Mouse (Mus musculus) gastrocnemius, adult 18-20 months (tissue): ENCODE results near the gene Rbm26. TPM values are rescaled to one million over a fixed set of nuclear protein-coding genes. Genes with fewer than 3 reads are reported as not detected.
A peak's percentile ranks its signal among the peaks of the same experiment; 100 is the strongest.

ENCODE experiments used
- DNase-seq: peaks from one replicate; pipeline ENCODE4 v3.0.0; 2021; ENCODE audit warnings: low spot score
- long read RNA-seq, 2 experiments: library from polyadenylated mRNA; stranded (forward); transcript quantifications; one replicate each; pipeline ENCODE4 v2.0.0; 2021
- total RNA-seq, 2 experiments: library from RNA; stranded (reverse); gene quantifications; 2 replicates each; pipeline ENCODE4 v1.2.3; 2021

Gene Rbm26
- 10 to 100 TPM; 15.9 to 18.2 TPM for total RNA-seq
- long read RNA-seq, experiment 1, transcript Rbm26-201 (22 exons, 3,633 nt) = major isoform, 5 of 14 reads
- long read RNA-seq, experiment 1, partial matches to known transcripts = 2 of 14 reads
- long read RNA-seq, experiment 1, other reads (novel, unspliced or antisense) = 7 of 14 reads
- long read RNA-seq, experiment 2, partial matches to known transcripts = 2 of 8 reads
- long read RNA-seq, experiment 2, other reads (novel, unspliced or antisense) = 3 of 8 reads

GRCm38 (mm10) chr14:105177238-105177693 is at the start of gene Rbm26:
Gene Rbm26, minus strand, starts transcription at chr14:105177327.
- DNase-seq = peak; percentile 97

GRCm38 (mm10) chr14:105225790-105226189 is 48.7 kb upstream of the Rbm26 start:
- DNase-seq = no peak

GRCm38 (mm10) chr14:105222240-105222639 is 45.1 kb upstream of the Rbm26 start:
- DNase-seq = no peak

GRCm38 (mm10) chr14:105219525-105220376 is 42.6 kb upstream of the Rbm26 start:
- DNase-seq = no peak

- DNase-seq = no peak
Measured at GRCm38 (mm10) chr14:105198401-105198800, 21.3 kb upstream of the Rbm26 start.

DNA sequence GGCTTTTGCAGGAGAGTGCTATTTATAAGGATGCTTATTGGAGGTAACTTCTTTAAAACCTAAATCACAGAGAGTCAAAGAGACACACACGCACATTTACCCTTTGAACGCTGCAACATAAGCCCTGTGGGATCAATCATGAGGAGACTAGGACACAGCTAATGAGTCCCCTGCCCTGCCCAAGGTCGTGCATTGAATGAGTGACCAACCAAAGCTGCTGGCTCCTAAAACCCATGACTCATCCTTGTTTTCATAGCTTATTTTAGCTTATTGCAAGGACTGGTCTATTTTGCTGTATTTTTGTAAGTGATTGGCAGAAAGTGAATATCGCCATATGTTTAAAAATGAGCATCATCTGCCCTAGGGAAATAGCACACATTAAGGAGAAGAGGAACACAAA is 17.6 kb upstream of the Rbm26 start:
- DNase-seq = no peak

- DNase-seq = no peak
Measured at GRCm38 (mm10) chr14:105184866-105185265, 7.7 kb upstream of the Rbm26 start.

- no peak for DNase-seq
Measured at GRCm38 (mm10) chr14:105182786-105183185, 5.7 kb upstream of the Rbm26 start.

- DNase-seq = no peak
Measured at GRCm38 (mm10) chr14:105179733-105180132, 2.6 kb upstream of the Rbm26 start.

DNA sequence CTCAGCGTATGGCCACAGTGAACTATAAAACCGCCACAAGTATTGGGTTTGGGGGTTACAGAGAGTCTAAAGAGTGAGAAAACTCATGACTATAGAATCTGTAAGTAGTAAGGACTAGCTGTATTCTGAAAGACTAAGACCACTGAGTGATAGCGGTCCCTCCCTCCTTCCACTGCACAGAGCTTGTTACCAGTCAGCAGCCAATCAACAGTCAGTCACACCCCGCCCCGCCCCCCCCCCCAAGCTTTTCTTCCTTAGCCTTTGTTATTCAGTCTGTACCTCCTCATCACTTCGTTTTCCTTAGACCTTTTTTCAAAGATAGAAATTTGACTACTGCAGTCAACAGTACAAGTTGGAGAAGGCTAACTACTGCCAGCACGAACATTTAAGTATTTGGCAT is 1.9 kb upstream of the Rbm26 start:
- DNase-seq = no peak

- DNase-seq = no peak
Measured at GRCm38 (mm10) chr14:105176381-105177168, 552 bp downstream of the Rbm26 start.

DNA sequence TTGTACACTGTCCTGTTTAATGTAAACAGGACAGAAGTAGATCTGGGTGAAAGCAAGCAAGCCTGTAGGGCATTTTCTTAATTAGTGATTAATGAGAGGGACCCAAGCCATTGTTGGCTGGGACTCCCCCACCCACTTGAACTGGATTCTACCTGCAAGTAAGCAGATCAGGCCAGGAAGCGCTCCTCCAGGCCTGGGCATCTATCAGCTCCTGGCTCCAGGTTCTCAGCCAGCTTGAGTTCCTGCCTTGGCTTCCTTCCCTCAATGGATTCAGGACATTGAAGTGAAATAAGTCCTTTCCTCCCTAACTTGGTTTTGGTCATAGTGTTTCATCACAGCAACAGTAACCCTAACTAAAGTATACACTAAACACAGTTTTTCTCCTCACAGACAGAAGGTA is 9.9 kb downstream of the Rbm26 start:
- no peak for DNase-seq

- no peak for DNase-seq
Measured at GRCm38 (mm10) chr14:105164793-105165192, 12.3 kb downstream of the Rbm26 start.

DNA sequence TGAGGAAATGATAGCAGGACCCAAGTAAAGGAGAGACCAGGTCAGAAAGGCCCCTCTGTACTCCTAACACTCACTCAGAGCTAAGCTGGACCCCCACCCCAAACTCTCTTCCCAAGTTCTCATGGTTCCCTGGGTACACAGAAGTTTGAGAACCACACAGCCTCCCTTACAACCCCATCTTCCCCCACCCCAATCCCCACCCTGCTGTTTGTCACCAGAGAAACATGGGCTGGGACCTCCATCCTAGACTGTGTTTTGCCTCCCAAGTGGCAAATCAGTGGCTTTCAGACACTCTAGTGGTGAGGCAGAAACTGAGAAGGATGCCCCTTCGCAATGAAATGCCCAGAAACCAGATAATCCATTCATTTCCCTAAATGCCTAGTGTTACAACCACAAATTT is 15.8 kb downstream of the Rbm26 start:
- no peak for DNase-seq

DNA sequence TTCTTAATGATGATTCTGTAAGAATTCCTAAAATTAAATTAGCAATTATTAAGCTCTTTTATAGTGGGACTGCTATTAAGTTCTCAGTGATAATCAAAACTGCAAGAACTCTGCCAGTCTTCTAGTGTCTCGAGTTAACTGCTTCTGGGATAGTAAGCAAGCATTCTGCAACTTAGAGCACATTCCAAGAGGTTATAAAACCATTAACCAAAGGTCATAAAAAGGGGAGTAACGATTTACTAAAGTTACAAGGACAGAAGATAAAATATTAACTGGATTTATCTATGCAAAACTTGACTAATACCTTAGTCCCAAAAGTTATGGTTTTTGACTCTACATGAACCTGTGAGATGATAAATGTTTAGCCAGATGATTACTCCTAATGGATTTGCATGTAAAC is 18.6 kb downstream of the Rbm26 start:
- DNase-seq = no peak

GRCm38 (mm10) chr14:105134076-105134475 is 43.1 kb downstream of the Rbm26 start:
- DNase-seq = no peak

DNA sequence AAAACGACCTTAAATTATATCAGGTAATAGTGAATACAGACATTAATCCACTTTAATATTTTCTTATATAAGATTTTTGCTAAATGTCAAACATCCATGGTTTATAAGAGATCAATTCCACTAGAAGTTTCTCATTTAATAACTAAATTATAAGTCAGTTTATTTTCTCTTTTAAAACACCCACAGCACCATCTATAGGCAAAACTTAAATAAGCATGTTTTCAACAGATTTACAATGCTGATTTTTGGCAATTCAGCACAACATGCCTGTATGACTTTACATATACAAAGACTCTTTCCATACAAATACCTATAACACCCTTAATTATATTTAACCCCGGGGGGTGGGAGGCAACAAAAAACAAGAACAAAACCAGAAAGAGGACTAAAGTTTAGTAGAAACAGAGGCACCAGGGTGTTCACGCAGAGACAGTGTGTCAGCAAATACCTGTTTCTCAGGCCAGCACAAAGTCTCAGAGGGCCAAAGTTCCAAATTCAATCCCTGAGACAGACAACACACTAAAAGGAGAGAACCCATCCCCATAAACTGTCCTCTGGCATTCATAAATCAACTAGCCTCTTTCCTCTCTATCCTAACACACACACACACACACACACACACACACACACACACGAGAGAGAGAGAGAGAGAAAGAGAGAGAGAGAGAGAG is 49.3 kb downstream of the Rbm26 start:
- DNase-seq = no peak

DNA sequence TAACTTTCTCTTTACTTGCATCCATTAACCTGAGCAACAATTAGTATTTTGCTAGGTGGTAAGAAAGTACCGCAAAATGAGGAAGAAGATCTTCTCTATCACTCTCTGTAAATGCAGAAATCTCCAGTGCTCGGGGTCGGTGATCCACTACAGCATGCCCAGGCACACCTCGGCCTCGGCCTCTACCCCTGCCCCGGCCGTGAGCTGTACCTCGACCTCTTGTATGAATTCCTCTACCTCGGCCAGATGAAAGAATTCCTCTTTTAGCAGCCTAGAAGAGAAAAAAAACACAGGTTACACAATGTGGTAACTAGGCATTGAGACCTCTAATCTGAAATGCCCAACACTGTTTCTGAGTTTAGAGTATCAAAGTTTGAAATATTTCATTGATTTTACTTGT is 52.6 kb downstream of the Rbm26 start:
- no peak for DNase-seq

GRCm38 (mm10) chr14:105115402-105115801 is 61.7 kb downstream of the Rbm26 start:
- no peak for DNase-seq

DNA sequence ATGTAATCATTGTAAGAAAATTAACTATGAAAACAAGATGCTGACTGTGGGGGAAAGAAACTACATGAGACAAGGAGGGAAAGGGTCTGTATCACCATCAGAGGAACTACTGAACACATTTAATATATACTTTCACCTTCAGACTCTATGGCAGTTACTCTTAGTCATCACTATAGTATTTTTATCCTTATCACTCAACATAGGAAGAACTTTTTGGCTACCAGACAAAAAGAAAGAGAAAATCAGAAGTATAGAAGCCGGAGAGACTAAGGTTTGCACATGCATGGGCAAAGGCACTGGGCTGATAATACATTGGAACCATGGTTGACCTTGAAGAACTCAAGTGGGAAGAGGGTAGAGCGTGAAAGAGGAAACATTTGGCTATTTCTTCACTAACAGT is 70.9 kb downstream of the Rbm26 start:
- no peak for DNase-seq

- DNase-seq = no peak
Measured at GRCm38 (mm10) chr14:105098861-105099260, 78.3 kb downstream of the Rbm26 start.

DNA sequence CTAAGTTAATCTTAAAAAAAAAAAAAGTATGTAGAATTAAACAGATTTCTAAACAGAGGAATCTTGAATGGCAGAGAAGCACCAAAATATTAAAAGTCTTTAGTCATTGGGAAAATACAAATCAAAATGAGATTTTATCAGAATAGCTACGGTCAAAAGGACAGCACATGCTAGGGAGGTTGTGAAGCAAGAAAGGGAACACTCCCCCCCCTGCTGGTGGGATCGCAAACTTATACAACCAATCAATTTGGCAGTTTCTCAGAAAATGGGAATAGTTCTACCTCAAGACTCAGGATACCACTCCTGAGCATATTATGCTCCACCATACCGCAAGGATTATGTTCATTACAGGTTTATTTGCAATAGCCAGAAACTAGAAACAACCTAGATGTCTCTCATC is 80.9 kb downstream of the Rbm26 start:
- no peak for DNase-seq
